Mouse (Mus musculus) G1E (cell line): ENCODE measurements around the gene Rpl22l1. TPM values are rescaled to one million over a fixed set of nuclear protein-coding genes. Genes with fewer than 3 reads are reported as not detected.
"Not testable (repeated sequence)": the region's sequence is repeated elsewhere in the genome, so short reads cannot be mapped to it uniquely, and the experiment has no call there.

ENCODE experiments used
- ATAC-seq: 2 replicates; pipeline ENCODE4 v1.8.0; 2016; ENCODE audit warnings: mild to moderate bottlenecking; ENCODE audit not compliant: insufficient number of reproducible peaks, poor library complexity, low FRiP score, severe bottlenecking; ENCODE audit errors: extremely low read depth
- DNase-seq: peaks from one replicate; pipeline ENCODE4 v3.0.0; 2012; ENCODE audit warnings: low spot score
- H3K27me3 ChIP-seq: 2 replicates; pipeline ENCODE4 v1.6.1; 2012; ENCODE audit warnings: mild to moderate bottlenecking, low read length, inconsistent platforms; ENCODE audit not compliant: insufficient read depth
- H3K36me3 ChIP-seq: replicated peaks from 2 replicates; pipeline ENCODE3; 2012; ENCODE audit warnings: mild to moderate bottlenecking, inconsistent platforms
- H3K4me1 ChIP-seq: 2 replicates; pipeline ENCODE4 v1.6.1; 2012; ENCODE audit warnings: low read depth, low read length, inconsistent platforms, mixed read lengths; ENCODE audit not compliant: insufficient read depth
- H3K4me3 ChIP-seq: 2 replicates; pipeline ENCODE4 v1.5.1; 2012; ENCODE audit warnings: low read depth, mild to moderate bottlenecking, inconsistent platforms, low read length, moderate library complexity, mixed read lengths
- H3K9me3 ChIP-seq: replicated peaks from 2 replicates; pipeline ENCODE4 v1.6.1; 2012; ENCODE audit warnings: inconsistent platforms
- CTCF ChIP-seq: IDR thresholded peaks from 2 replicates; pipeline ENCODE4 v1.5.1; 2012; ENCODE audit warnings: low read depth, low read length, inconsistent platforms, mixed read lengths
- GATA1 ChIP-seq: IDR thresholded peaks from 2 replicates; pipeline ENCODE4 v1.6.1; 2012; ENCODE audit warnings: borderline replicate concordance, low read length, inconsistent platforms, mixed read lengths
- GATA2 ChIP-seq: IDR thresholded peaks from 2 replicates; pipeline ENCODE4 v1.6.1; 2012; ENCODE audit warnings: low read depth, low read length, inconsistent platforms, borderline replicate concordance
- POLR2AphosphoS5 ChIP-seq: IDR thresholded peaks from 2 replicates; pipeline ENCODE4 v1.6.1; 2012; ENCODE audit warnings: low read depth, low read length, inconsistent platforms; ENCODE audit not compliant: insufficient replicate concordance
- TAL1 ChIP-seq: conservative IDR thresholded peaks from 2 replicates; pipeline ENCODE4 v1.6.1; 2012; ENCODE audit warnings: low read depth, low read length, inconsistent platforms, mixed read lengths
- polyA plus RNA-seq: library from polyadenylated mRNA; stranded (reverse); fragments of >175 nt; gene quantifications from 2 replicates; pipeline ENCODE4 v1.2.3, GENCODE M21; 2012
- total RNA-seq, 2 experiments: library from RNA; stranded (forward) in 1 of 2; stranded (reverse) in 1 of 2; fragments of 200-1000 nt in 1 of 2; fragments of >200 nt in 1 of 2; fragmentation: Nextera tagmentation in 1 of 2; gene quantifications; 2 replicates each; pipeline ENCODE4 v1.2.3; 2014 to 2017

The Rpl22l1 gene
- total and polyA plus RNA-seq, 3 experiments: 20.6 to 465 (median 119) TPM

- TF ChIP-seq TAL1 (no peak), POLR2AphosphoS5 (no peak), GATA2 (no peak), CTCF (no peak), GATA1 (no peak)
- ATAC-seq (no peak), DNase-seq (no peak)
- Histone ChIP-seq H3K36me3 (no peaks in the 10 kb centered on the region), H3K4me3 (no peak overlapping the region), H3K27me3 (no peaks in the 10 kb centered on the region), H3K9me3 (no peaks in the 10 kb centered on the region), H3K4me1 (no peaks in the 10 kb centered on the region)
Measured at GRCm38 (mm10) chr3:28847115-28847514, 41.9 kb downstream of the Rpl22l1 start.

GRCm38 (mm10) chr3:28852174-28852573 is 46.9 kb downstream of the Rpl22l1 start:
- DNase-seq, ATAC-seq: not testable (repeated sequence)

More at GRCm38 (mm10) chr3:28852174-28852573, 46.9 kb downstream of the Rpl22l1 start:
- not testable (repeated sequence) for H3K9me3 ChIP-seq, H3K4me1 ChIP-seq, H3K27me3 ChIP-seq, H3K36me3 ChIP-seq, H3K4me3 ChIP-seq

Other genes starting within 250 kb of the Rpl22l1 start
- 7.1 and 7.9 TPM in 2 replicates for gene Slc2a2, start 107.5 kb upstream of the Rpl22l1 start, total RNA-seq (2014; fragmentation: Nextera tagmentation)
- 1.3 and 1.5 TPM in 2 replicates for gene Slc2a2, start 107.5 kb upstream of the Rpl22l1 start, total RNA-seq (2017)
- 0.12 and 0.24 TPM in 2 replicates for gene Slc2a2, start 107.5 kb upstream of the Rpl22l1 start, polyA plus RNA-seq
- 37.7 and 42.7 TPM in 2 replicates for gene Eif5a2, start 24.2 kb upstream of the Rpl22l1 start, total RNA-seq (2014; fragmentation: Nextera tagmentation)
- 50.2 and 56.1 TPM in 2 replicates for gene Eif5a2, start 24.2 kb upstream of the Rpl22l1 start, total RNA-seq (2017)
- gene Eif5a2, start 24.2 kb upstream of the Rpl22l1 start, polyA plus RNA-seq: 2.2 and 2.4 TPM in 2 replicates
- gene Gm1527, start 87.2 kb downstream of the Rpl22l1 start, total RNA-seq (2014; fragmentation: Nextera tagmentation): not detected in 2 replicates
- not detected in 2 replicates for gene Gm1527, start 87.2 kb downstream of the Rpl22l1 start, total RNA-seq (2017)
- gene Gm1527, start 87.2 kb downstream of the Rpl22l1 start, polyA plus RNA-seq: not detected in 2 replicates